Mouse (Mus musculus) embryonic facial prominence, embryonic 11.5 days (tissue): ENCODE results near the gene Mprip. TPM values are rescaled to one million over a fixed set of nuclear protein-coding genes. Genes with fewer than 3 reads are reported as not detected.
A peak's percentile ranks its signal among the peaks of the same experiment; 100 is the strongest.

Source experiments
- ATAC-seq: fragments of 200-750 bp; cut with Nextera tagmentation; replicated peaks from 2 replicates; pipeline ENCODE4 v1.8.0; 2017; ENCODE audit warnings: low read depth; ENCODE audit not compliant: insufficient number of reproducible peaks, low FRiP score, low TSS enrichment
- DNase-seq: peaks from one replicate; pipeline ENCODE4 v3.0.0-alpha.2; 2015; ENCODE audit warnings: low spot score
- H3K27ac ChIP-seq: fragments of 300-500 bp; sonication (generic); replicated peaks from 2 replicates; pipeline ENCODE4 v1.5.1; 2014; ENCODE audit warnings: mild to moderate bottlenecking, low read depth, low read length, control low read depth
- H3K27me3 ChIP-seq: fragments of 300-500 bp; sonication (generic); 2 replicates; pipeline ENCODE4 v1.6.1; 2014; ENCODE audit warnings: mild to moderate bottlenecking, low read length, moderate library complexity, mixed read lengths; ENCODE audit not compliant: control insufficient read depth, insufficient read depth
- H3K36me3 ChIP-seq: fragments of 300-500 bp; sonication (generic); replicated peaks from 2 replicates; pipeline ENCODE4 v1.6.1; 2014; ENCODE audit warnings: low read depth, mild to moderate bottlenecking, low read length, moderate library complexity, mixed read lengths; ENCODE audit not compliant: control insufficient read depth, insufficient read depth
- H3K4me1 ChIP-seq: fragments of 300-500 bp; sonication (generic); 2 replicates; pipeline ENCODE4 v1.6.1; 2014; ENCODE audit warnings: low read length, mixed read lengths; ENCODE audit not compliant: control insufficient read depth, insufficient read depth
- H3K4me2 ChIP-seq: fragments of 300-500 bp; sonication (generic); 2 replicates; pipeline ENCODE4 v1.6.1; 2014; ENCODE audit warnings: low read depth, mild to moderate bottlenecking, control low read depth, low read length, moderate library complexity
- H3K4me3 ChIP-seq: fragments of 300-500 bp; sonication (generic); 2 replicates; pipeline ENCODE4 v1.5.1; 2014; ENCODE audit warnings: low read depth, low read length, control low read depth
- H3K9ac ChIP-seq: fragments of 300-500 bp; sonication (generic); replicated peaks from 2 replicates; pipeline ENCODE4 v1.6.1; 2014; ENCODE audit warnings: mild to moderate bottlenecking, control low read depth, low read length
- H3K9me3 ChIP-seq: fragments of 300-500 bp; sonication (generic); replicated peaks from 2 replicates; pipeline ENCODE4 v1.6.1; 2016; ENCODE audit warnings: mild to moderate bottlenecking, low read length, inconsistent platforms, mixed read lengths; ENCODE audit not compliant: control insufficient read depth
- WGBS: fragments of 180-500 bp; shearing (Covaris S2); extraction: QIAGEN DNeasy Blood & Tissue Kit; methylation state at CpG from one replicate; pipeline ENCODE4 v1.1.7; 2014; 5-methylcytosine and 5-hydroxymethylcytosine counted together
- polyA plus RNA-seq: library from polyadenylated mRNA; unstranded; fragments of >200 nt; fragmentation: Nextera tagmentation; extraction: Ambion mirVana; gene quantifications from 2 replicates; pipeline ENCODE4 v1.2.1, GENCODE M21; 2014

Mprip gene
- polyA plus RNA-seq, 1 experiment from 2014 or later, result 64.8 TPM

- Histone ChIP-seq H3K4me1 (no peaks in the 10 kb centered on the region), H3K9me3 (no peaks in the 10 kb centered on the region), H3K27ac (no peak overlapping the region), H3K9ac (no peak overlapping the region), H3K4me3 (no peak overlapping the region), H3K36me3 (no peaks in the 10 kb centered on the region), H3K4me2 (no peak overlapping the region), H3K27me3 (no peaks in the 10 kb centered on the region)
- ATAC-seq (no peak), DNase-seq (no peak)
- WGBS, result 57% methylated on average over 7 of the region's 7 CpGs
These were observed 5.1 kb upstream of the Mprip start for GRCm38 (mm10) chr11:59656016-59656415.

- ATAC-seq (no peak), DNase-seq (no peak)
- Histone ChIP-seq H3K36me3 (no peaks in the 10 kb centered on the region), H3K9me3 (no peaks in the 10 kb centered on the region), H3K9ac (peak overlapping the region; percentile 89), H3K4me3 (peak overlapping the region; percentile 70), H3K4me2 (peak overlapping the region; percentile 71), H3K4me1 (peaks cover 4% of the 10 kb centered on the region; the same call in 1 of the 2 replicates), H3K27ac (no peak overlapping the region), H3K27me3 (no peaks in the 10 kb centered on the region)
- WGBS, result 2% methylated on average over 27 of the region's 28 CpGs
These were observed 620 bp downstream of the Mprip start for GRCm38 (mm10) chr11:59661601-59662248.

- peak overlapping the region; percentile 70 for H3K4me3 ChIP-seq
- H3K4me1 ChIP-seq, result peaks cover 4% of the 10 kb centered on the region; the same call in 1 of the 2 replicates
- no peaks in the 10 kb centered on the region for H3K9me3 ChIP-seq
- WGBS, result under 1% methylated on average over 56 of the region's 82 CpGs
- H3K4me2 ChIP-seq, result peak overlapping the region; percentile 74
- no peaks in the 10 kb centered on the region for H3K27me3 ChIP-seq
- H3K9ac ChIP-seq, result peak overlapping the region; percentile 89
- peak; percentile 98 for ATAC-seq
- H3K36me3 ChIP-seq, result no peaks in the 10 kb centered on the region
- H3K27ac ChIP-seq, result peak overlapping the region; percentile 74; the same call in 1 of the 2 replicates
- peak; percentile 97 for DNase-seq
These were observed 1.2 kb downstream of the Mprip start for GRCm38 (mm10) chr11:59662249-59662788.

- Histone ChIP-seq H3K36me3 (no peaks in the 10 kb centered on the region), H3K9me3 (no peaks in the 10 kb centered on the region), H3K27me3 (no peaks in the 10 kb centered on the region), H3K9ac (peak overlapping the region; percentile 89), H3K4me1 (peaks cover 4% of the 10 kb centered on the region; the same call in 1 of the 2 replicates), H3K27ac (0 out of 2 replicates have a peak overlapping the region, but pooled peaks have one; percentile 74), H3K4me2 (peak overlapping the region; percentile 74), H3K4me3 (peak overlapping the region; percentile 70)
- WGBS, result 5% methylated on average over 30 of the region's 30 CpGs
- ATAC-seq (no peak), DNase-seq (peak; percentile 37)
These were observed 2.0 kb downstream of the Mprip start for GRCm38 (mm10) chr11:59662877-59663775.

GRCm38 (mm10) chr11:59663776-59664320 lies 2.7 kb downstream of the Mprip start:
- peaks cover 4% of the 10 kb centered on the region; the same call in 1 of the 2 replicates for H3K4me1 ChIP-seq
- H3K4me2 ChIP-seq, result peak overlapping the region; percentile 74
- 10% methylated on average over 3 of the region's 3 CpGs for WGBS
- no peaks in the 10 kb centered on the region for H3K27me3 ChIP-seq
- ATAC-seq (no peak), DNase-seq (no peak)
- no peak overlapping the region for H3K27ac ChIP-seq
- no peaks in the 10 kb centered on the region for H3K36me3 ChIP-seq
- H3K9me3 ChIP-seq, result no peaks in the 10 kb centered on the region
- 0 out of 2 replicates have a peak overlapping the region, but pooled peaks have one; percentile 2 for H3K9ac ChIP-seq
- H3K4me3 ChIP-seq, result peak overlapping the region; percentile 70

- Histone ChIP-seq H3K4me3 (no peak overlapping the region), H3K9me3 (no peaks in the 10 kb centered on the region), H3K27ac (no peak overlapping the region), H3K4me2 (no peak overlapping the region), H3K4me1 (peaks cover 4% of the 10 kb centered on the region; the same call in 1 of the 2 replicates), H3K27me3 (no peaks in the 10 kb centered on the region), H3K9ac (no peak overlapping the region), H3K36me3 (no peaks in the 10 kb centered on the region)
- ATAC-seq (no peak), DNase-seq (no peak)
- WGBS, result 13% methylated on average over 3 of the region's 3 CpGs
These were observed 3.7 kb downstream of the Mprip start for GRCm38 (mm10) chr11:59664818-59665217.

GRCm38 (mm10) chr11:59671049-59671693 lies 10.1 kb downstream of the Mprip start:
- Histone ChIP-seq H3K36me3 (no peaks in the 10 kb centered on the region), H3K4me1 (no peaks in the 10 kb centered on the region), H3K9ac (no peak overlapping the region), H3K27me3 (no peaks in the 10 kb centered on the region), H3K4me2 (no peak overlapping the region), H3K9me3 (no peaks in the 10 kb centered on the region), H3K27ac (no peak overlapping the region), H3K4me3 (no peak overlapping the region)
- DNase-seq (no peak), ATAC-seq (no peak)
- 70% methylated on average over 4 of the region's 4 CpGs for WGBS
